Mouse (Mus musculus) neural tube, embryonic 15.5 days (tissue): ENCODE results near the gene Ppt2. TPM values are rescaled to one million over a fixed set of nuclear protein-coding genes. Genes with fewer than 3 reads are reported as not detected.

ENCODE experiments used
- ATAC-seq: fragments of 200-750 bp; cut with Nextera tagmentation; 2 replicates; pipeline ENCODE4 v1.8.0; 2017; ENCODE audit warnings: mild to moderate bottlenecking, moderate TSS enrichment, moderate library complexity; ENCODE audit not compliant: low FRiP score
- H3K27ac ChIP-seq: fragments of 300-500 bp; sonication (generic); replicated peaks from 2 replicates; pipeline ENCODE4 v1.5.1; 2015; ENCODE audit warnings: mild to moderate bottlenecking, inconsistent platforms
- H3K27me3 ChIP-seq: fragments of 300-500 bp; sonication (generic); replicated peaks from 2 replicates; pipeline ENCODE4 v1.6.1; 2015; ENCODE audit warnings: inconsistent platforms
- H3K36me3 ChIP-seq: fragments of 300-500 bp; sonication (generic); 2 replicates; pipeline ENCODE4 v1.6.1; 2015; ENCODE audit warnings: inconsistent platforms
- H3K4me1 ChIP-seq: fragments of 300-500 bp; sonication (generic); 2 replicates; pipeline ENCODE4 v1.6.1; 2015; ENCODE audit warnings: inconsistent platforms
- H3K4me2 ChIP-seq: fragments of 300-500 bp; sonication (generic); 2 replicates; pipeline ENCODE4 v1.6.1; 2015; ENCODE audit warnings: inconsistent platforms, mild to moderate bottlenecking, moderate library complexity
- H3K4me3 ChIP-seq: fragments of 300-500 bp; sonication (generic); replicated peaks from 2 replicates; pipeline ENCODE4 v1.5.1; 2015; ENCODE audit warnings: mild to moderate bottlenecking, inconsistent platforms
- H3K9ac ChIP-seq: fragments of 300-500 bp; sonication (generic); replicated peaks from 2 replicates; pipeline ENCODE4 v1.6.1; 2015; ENCODE audit warnings: mild to moderate bottlenecking, inconsistent platforms
- H3K9me3 ChIP-seq: fragments of 300-500 bp; sonication (generic); replicated peaks from 2 replicates; pipeline ENCODE4 v1.6.1; 2016; ENCODE audit warnings: inconsistent platforms
- WGBS: fragments of 180-500 bp; shearing (Covaris S2); methylation state at CpG from one replicate; pipeline ENCODE4 v1.1.7; 2015; ENCODE audit warnings: mixed read lengths; 5-methylcytosine and 5-hydroxymethylcytosine counted together
- polyA plus RNA-seq: library from polyadenylated mRNA; unstranded; fragments of >200 nt; fragmentation: Nextera tagmentation; extraction: Ambion mirVana; gene quantifications from 2 replicates; pipeline ENCODE4 v1.2.1, GENCODE M21; 2015

The Ppt2 gene
- polyA plus RNA-seq, 1 experiment from 2014 or later, result 20.1 TPM

DNA sequence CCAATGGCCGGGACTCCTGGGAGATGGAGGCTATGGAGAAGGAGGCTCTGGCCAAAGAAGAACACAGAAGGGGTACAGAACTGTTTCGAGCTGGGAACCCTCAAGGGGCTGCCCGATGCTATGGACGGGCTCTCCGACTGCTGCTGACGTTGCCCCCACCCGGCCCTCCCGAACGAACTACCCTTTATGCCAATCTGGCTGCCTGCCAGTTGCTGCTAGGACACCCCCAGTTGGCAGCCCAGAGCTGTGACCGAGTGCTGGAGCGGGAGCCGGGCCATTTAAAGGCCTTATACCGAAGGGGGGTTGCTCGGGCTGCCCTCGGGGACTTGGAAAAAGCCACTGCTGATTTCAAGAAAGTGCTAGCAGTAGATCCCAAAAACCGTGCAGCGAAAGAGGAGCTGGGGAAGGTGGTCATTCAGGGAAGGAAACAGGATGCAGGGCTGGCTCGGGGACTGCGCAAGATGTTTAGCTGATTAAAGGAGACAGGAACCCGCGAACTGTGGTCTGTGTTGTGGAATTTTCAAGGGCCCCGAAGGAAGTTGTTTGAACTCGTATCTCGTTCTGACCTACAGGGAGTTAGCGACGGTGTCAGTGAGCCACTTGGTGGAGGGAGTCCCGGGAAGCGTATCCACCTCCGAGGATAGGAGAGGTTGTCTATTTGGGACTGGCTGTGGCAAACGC is 17.7 kb upstream of the Ppt2 start:
- 0 out of 2 replicates have a peak overlapping the region, but pooled peaks have one; percentile 28 for H3K27ac ChIP-seq
- WGBS, result 78% methylated on average over 30 of the region's 30 CpGs
- ATAC-seq, result no peak
- peaks cover 44% of the 10 kb centered on the region for H3K4me1 ChIP-seq
- H3K4me2 ChIP-seq, result peak overlapping the region; percentile 89
- H3K9ac ChIP-seq, result no peak overlapping the region
- H3K4me3 ChIP-seq, result peak overlapping the region; percentile 76
- no peaks in the 10 kb centered on the region for H3K27me3 ChIP-seq
- H3K36me3 ChIP-seq, result peaks cover 22% of the 10 kb centered on the region
- H3K9me3 ChIP-seq, result no peaks in the 10 kb centered on the region

DNA sequence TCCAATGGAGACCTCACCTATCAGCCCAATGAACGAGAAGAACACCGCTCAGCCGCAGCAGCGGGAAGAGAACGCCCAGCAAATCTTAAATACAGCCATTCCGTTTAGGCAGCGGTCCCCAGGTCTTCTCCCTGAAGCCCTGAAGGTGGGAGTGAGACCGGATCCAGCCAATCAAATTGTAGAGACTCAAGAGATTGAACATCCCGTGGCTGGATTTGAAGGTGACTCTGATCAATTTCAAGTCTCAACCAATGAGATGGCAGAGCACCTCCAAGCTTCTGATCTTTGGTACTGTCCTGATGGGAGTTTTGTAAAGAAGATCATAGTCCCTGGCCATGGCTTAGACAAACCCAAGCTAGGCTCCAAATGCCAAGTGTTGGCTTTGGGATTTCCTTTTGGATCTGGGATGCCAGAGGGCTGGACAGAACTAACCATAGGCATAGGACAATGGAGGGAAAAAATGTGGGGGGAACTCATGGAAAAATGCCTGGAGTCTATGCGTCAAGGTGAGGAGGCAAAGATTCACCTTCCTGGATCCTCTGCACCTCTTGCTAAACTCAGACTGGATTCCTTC is 17.0 kb upstream of the Ppt2 start:
- H3K9ac ChIP-seq, result peak overlapping the region; percentile 65
- peak overlapping the region; percentile 89 for H3K4me2 ChIP-seq
- WGBS, result 48% methylated on average over 10 of the region's 10 CpGs
- H3K4me1 ChIP-seq, result peaks cover 49% of the 10 kb centered on the region
- no peak for ATAC-seq
- no peaks in the 10 kb centered on the region for H3K27me3 ChIP-seq
- H3K9me3 ChIP-seq, result no peaks in the 10 kb centered on the region
- H3K27ac ChIP-seq, result peak overlapping the region; percentile 84
- H3K36me3 ChIP-seq, result peaks cover 16% of the 10 kb centered on the region
- H3K4me3 ChIP-seq, result peak overlapping the region; percentile 60

DNA sequence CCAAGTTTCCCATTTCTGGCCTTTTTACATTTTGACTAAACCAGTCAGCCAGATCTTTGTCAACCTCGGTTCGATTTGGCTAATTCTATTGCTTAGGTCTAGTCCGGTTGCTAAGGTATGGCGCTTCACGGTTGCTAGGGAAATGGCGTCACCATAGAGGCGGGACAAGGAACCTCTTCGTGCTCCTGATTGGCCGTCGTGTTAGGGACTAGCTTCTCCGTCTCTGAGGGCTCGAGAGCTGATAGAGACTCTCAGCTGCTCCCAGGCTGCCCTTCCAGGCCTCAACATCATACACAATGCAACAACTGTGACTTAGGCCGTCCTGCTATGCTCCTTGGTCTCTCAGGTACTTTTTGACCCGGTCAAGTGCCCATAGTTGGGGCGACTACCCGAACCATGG is 16.3 kb upstream of the Ppt2 start, which contains the start of gene Fkbpl:
Fkbpl (plus strand) TSS at position 157 of the 400 bp plus-strand sequence.
- H3K4me2 ChIP-seq, result peak within 1 kb of the TSS; percentile 89
- H3K9ac ChIP-seq, result peak within 1 kb of the TSS; percentile 65
- H3K36me3 ChIP-seq, result peaks cover 8% of the 10 kb centered on the region
- no peaks in the 10 kb centered on the region for H3K9me3 ChIP-seq
- peak within 1 kb of the TSS; percentile 60 for H3K4me3 ChIP-seq
- peaks cover 50% of the 10 kb centered on the region for H3K4me1 ChIP-seq
- WGBS, result under 1% methylated on average over 16 of the region's 16 CpGs
- peak; percentile 83 for ATAC-seq
- no peaks in the 10 kb centered on the region for H3K27me3 ChIP-seq
- H3K27ac ChIP-seq, result peak within 1 kb of the TSS; percentile 84

DNA sequence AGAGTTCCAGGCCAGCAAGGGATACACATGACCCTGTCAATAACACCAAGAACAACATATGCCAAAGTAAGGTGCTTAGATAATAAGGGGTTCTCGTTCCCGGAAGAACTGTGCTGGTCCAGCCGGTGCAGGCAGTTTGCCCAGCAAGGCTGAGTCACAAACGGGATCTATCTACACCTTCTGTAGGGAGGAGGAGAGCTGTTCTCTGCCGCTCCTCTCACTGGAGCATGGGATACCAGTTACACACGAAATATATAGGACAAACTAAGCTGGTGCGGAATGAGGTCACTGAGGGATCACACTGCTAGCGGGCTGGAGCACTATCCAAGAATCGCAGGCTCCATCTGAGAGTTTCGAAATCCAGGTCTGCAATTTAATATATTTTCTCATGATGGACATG is 15.6 kb upstream of the Ppt2 start:
- WGBS, result 85% methylated on average over 10 of the region's 10 CpGs
- H3K4me1 ChIP-seq, result peaks cover 49% of the 10 kb centered on the region
- H3K36me3 ChIP-seq, result peaks cover 2% of the 10 kb centered on the region; the same call in 1 of the 2 replicates
- no peaks in the 10 kb centered on the region for H3K27me3 ChIP-seq
- H3K9me3 ChIP-seq, result no peaks in the 10 kb centered on the region
- no peak overlapping the region for H3K4me2 ChIP-seq
- H3K4me3 ChIP-seq, result no peak overlapping the region
- H3K9ac ChIP-seq, result no peak overlapping the region
- H3K27ac ChIP-seq, result peak overlapping the region; percentile 72; the same call in 1 of the 2 replicates
- no peak for ATAC-seq

DNA sequence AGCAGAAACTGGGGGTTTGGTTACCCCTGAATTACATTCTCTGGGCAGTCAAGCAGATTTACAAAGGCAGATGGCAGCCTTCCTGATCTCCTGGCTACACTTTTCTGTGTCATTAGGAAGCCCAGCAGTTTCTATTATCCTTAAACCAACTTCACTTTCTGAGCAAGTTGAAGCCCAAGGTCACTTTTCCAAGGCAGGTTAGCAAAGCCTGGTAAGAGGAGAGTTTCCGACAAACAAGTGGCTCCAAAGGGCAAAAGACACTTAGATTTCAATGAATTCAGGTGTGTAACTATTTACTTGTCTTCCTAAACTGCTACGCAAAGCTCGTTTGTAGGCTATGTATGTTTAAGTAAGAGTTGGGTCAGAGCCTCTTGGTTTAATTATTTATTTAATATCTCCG is 15.1 kb upstream of the Ppt2 start:
- no peaks in the 10 kb centered on the region for H3K27me3 ChIP-seq
- H3K9me3 ChIP-seq, result no peaks in the 10 kb centered on the region
- WGBS, result 96% methylated on average over 4 of the region's 4 CpGs
- H3K9ac ChIP-seq, result no peak overlapping the region
- H3K36me3 ChIP-seq, result no peaks in the 10 kb centered on the region
- H3K27ac ChIP-seq, result no peak overlapping the region
- no peak overlapping the region for H3K4me2 ChIP-seq
- no peak for ATAC-seq
- H3K4me3 ChIP-seq, result no peak overlapping the region
- H3K4me1 ChIP-seq, result peaks cover 43% of the 10 kb centered on the region

DNA sequence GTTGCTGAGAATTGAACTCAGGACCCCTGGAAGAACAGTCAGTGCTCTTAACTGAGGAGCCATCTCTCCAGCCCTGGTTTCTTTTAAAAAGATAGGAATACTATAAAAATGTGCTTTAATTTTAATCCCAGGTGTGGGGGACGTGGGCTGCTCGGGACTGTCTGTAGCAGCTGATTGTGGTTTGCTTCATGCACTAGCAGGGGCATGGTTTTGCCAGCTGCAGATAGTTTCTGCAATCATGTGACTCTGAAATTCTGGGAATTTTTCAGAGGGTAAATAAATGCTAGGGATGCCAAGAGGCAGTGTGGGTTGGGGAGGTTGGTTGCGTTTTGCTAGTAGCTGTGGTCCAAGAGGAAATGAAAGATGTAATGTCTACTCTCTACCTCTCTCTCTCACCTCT is 13.6 kb upstream of the Ppt2 start:
- 89% methylated on average over 3 of the region's 3 CpGs for WGBS
- no peak for ATAC-seq
- H3K9me3 ChIP-seq, result no peaks in the 10 kb centered on the region
- H3K27ac ChIP-seq, result no peak overlapping the region
- no peak overlapping the region for H3K4me3 ChIP-seq
- H3K36me3 ChIP-seq, result no peaks in the 10 kb centered on the region
- peaks cover 33% of the 10 kb centered on the region for H3K4me1 ChIP-seq
- no peak overlapping the region for H3K4me2 ChIP-seq
- H3K9ac ChIP-seq, result no peak overlapping the region
- H3K27me3 ChIP-seq, result no peaks in the 10 kb centered on the region

DNA sequence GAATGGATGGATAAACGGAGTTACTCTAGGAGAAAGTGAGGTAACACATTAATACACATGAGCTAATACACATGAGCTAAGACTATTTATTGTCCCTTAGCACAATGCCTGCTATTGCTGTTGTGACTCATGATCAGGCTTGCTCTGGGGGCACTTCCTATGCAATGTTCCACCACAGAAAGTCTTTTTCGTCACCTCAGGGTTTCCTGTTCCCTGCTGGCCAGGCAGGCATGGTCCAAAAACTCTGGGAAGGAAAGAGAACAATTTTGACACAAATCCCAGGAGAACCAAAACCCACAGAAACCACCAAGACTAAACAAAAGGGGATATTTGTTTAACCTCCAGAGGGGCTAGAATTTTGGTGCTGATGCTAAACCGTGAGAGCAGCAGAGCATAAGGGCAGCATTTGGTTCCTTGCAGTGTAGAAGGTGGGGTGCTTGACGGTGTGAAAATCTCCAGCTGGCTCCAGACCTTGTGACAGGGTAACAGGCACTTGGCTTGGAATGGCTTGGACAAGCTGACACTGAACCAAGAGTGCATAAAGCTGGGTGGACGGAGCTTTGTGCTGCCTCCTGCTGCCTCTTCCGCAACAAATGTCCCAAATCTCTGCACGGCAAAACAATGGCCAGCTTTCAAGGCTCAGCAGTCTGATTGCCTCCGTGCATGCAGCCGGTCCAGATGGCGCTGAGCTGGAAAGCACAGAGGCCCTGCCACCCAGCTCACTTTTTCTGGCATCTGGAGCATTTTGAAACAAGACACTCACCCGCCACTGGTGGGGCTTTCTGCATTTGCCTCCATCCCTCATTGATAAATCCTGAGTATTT is 12.7 kb upstream of the Ppt2 start:
- WGBS, result 16% methylated on average over 11 of the region's 11 CpGs
- H3K4me2 ChIP-seq, result no peak overlapping the region; the same call in 1 of the 2 replicates
- ATAC-seq, result no peak

DNA sequence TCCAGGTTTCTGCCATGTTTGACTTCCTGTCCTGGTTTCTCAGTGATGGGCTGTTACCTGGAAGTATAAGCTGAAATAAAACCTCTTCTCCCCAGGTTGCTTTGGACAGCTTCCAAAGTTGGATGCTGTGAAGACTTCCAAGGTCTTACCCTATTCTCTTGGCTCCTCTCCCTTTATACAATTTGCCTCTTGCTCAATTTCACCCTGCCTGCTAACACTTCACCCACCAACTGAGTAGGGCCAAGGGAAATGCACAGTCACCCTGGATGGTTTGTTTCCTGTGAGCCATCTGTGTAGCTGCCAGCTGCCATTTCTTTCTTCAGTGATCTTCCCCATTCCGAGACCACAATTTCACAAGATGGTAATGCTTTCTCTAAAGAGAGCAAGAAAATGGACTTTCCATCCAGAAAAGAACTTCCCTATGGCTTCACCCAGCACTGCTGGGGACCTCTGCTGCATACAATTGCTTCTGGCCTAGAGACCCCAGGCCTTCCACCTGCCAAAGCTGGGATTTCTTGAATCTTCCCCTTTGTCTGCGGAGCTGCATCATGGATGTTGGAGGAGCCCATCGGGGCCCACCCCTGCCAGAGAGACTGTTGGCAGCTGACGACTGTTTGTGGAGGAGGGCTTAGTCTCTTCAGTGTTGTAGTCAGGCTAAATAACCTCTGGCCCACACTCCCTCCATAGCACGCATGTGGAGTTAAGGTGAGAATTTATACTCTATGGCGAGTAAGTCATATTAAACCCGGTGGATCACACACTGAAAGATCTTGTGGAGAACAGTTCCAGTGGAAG is 11.3 kb upstream of the Ppt2 start:
- Histone ChIP-seq H3K4me2 (no peak overlapping the region), H3K27me3 (peaks cover 5% of the 10 kb centered on the region; the same call in 1 of the 2 replicates), H3K4me1 (peaks cover 14% of the 10 kb centered on the region), H3K36me3 (no peaks in the 10 kb centered on the region), H3K9ac (no peak overlapping the region), H3K4me3 (no peak overlapping the region), H3K9me3 (no peaks in the 10 kb centered on the region), H3K27ac (0 out of 2 replicates have a peak overlapping the region, but pooled peaks have one; percentile 75)
- WGBS, result 84% methylated on average over 7 of the region's 7 CpGs
- ATAC-seq, result no peak

More for the DNA sequence above, 12.7 kb upstream of the Ppt2 start:
- Histone ChIP-seq H3K27me3 (no peaks in the 10 kb centered on the region), H3K27ac (peak overlapping the region; percentile 75), H3K36me3 (no peaks in the 10 kb centered on the region), H3K9me3 (no peaks in the 10 kb centered on the region), H3K4me3 (no peak overlapping the region), H3K9ac (no peak overlapping the region), H3K4me1 (peaks cover 25% of the 10 kb centered on the region)

DNA sequence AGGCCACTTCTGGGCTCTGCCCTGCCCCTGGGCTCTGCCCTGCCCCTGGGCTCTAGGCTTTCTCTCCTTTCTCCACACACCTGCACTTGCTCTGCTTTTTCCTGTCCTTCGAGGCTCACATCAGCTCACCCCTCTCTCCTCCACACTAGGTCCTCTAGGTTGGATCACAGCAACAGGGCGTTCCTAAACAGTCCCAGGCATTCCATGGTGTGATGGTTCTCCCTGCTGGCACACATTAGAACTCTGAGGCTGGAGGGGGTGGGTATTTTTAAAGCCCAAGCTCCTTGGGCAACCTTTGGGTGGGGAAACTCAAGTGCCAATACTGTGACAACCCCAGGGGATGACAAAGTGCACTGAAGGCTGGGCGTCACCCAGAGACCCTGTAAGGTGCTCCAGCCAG is 9.1 kb upstream of the Ppt2 start:
- Histone ChIP-seq H3K9ac (no peak overlapping the region), H3K4me1 (peaks cover 15% of the 10 kb centered on the region), H3K27ac (no peak overlapping the region), H3K36me3 (no peaks in the 10 kb centered on the region), H3K4me2 (no peak overlapping the region), H3K27me3 (peaks cover 9% of the 10 kb centered on the region), H3K4me3 (no peak overlapping the region), H3K9me3 (no peaks in the 10 kb centered on the region)
- WGBS, result 70% methylated on average over 3 of the region's 3 CpGs
- no peak for ATAC-seq

DNA sequence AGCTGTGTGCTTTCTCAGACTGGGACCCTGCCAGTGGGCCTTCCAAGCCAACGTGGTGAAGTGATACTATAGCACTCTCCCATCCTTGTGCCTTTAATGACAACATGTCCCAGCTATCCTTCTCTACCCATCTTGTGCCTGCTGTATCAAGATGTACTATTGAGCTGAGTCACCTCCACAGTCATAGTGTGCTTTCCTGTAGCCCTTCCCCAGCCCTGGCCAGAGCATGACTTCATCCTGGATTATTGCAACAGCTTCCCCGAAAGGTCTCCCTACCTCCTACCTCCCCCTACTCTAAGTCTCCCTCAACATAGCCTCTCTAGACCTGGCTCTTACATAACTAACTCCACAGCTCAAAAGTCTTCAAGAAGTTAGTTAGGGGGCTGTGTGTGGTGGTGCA is 7.4 kb upstream of the Ppt2 start:
- no peak for ATAC-seq
- no peak overlapping the region for H3K4me3 ChIP-seq
- H3K4me1 ChIP-seq, result peaks cover 25% of the 10 kb centered on the region
- no peak overlapping the region for H3K4me2 ChIP-seq
- H3K9ac ChIP-seq, result no peak overlapping the region
- 61% methylated on average over 2 of the region's 2 CpGs for WGBS
- H3K27me3 ChIP-seq, result peaks cover 14% of the 10 kb centered on the region
- H3K9me3 ChIP-seq, result no peaks in the 10 kb centered on the region
- H3K27ac ChIP-seq, result no peak overlapping the region
- no peaks in the 10 kb centered on the region for H3K36me3 ChIP-seq

DNA sequence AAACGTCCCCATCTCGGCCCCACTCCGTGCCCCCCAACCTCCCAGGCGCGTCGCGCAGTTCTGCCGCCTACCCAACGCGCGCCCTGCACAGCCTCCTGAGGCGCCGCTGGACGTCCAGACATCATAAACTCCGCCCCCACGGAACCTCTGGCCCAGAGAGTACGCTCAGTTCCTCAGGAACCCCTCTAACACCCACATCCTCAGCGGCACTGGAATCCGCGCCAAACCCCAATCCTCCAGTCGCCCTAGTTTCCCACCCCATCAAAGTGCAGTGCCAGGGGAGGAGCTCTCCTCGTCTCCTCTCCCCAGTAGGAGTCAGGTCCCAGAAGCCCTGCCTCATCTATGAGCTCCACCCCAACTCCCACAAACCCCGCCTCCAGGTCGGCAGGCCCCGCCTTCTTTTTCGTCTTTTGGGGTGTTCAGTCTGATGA is 4.0 kb upstream of the Ppt2 start:
- H3K27ac ChIP-seq, result no peak overlapping the region
- 0 out of 2 replicates have a peak, but pooled peaks have one; percentile 21 for ATAC-seq

More for the DNA sequence above, 4.0 kb upstream of the Ppt2 start:
- no peaks in the 10 kb centered on the region for H3K9me3 ChIP-seq
- H3K4me3 ChIP-seq, result peak overlapping the region; percentile 78
- H3K4me1 ChIP-seq, result peaks cover 52% of the 10 kb centered on the region
- peak overlapping the region; percentile 18 for H3K9ac ChIP-seq
- 2% methylated on average over 26 of the region's 26 CpGs for WGBS
- peak overlapping the region; percentile 90 for H3K4me2 ChIP-seq
- no peaks in the 10 kb centered on the region for H3K36me3 ChIP-seq
- H3K27me3 ChIP-seq, result peaks cover 20% of the 10 kb centered on the region
